Mouse (Mus musculus) heart, adult 2 months (tissue): ENCODE measurements at regions not wholly inside any gene's neighbourhood (a gene's known extent, or its start where the extent isn't known, plus 50 kb on each side); places are given as distances from the start of the nearest gene placed in this dataset.

Experiments
- DNase-seq, 2 experiments: peaks; one replicate each; pipeline ENCODE4 v3.0.0; 2021
- H3K27ac ChIP-seq: fragments of 200-600 bp; 2 replicates; pipeline ENCODE4 v1.8.1; 2022
- H3K27me3 ChIP-seq: fragments of 200-500 bp; 2 replicates; pipeline ENCODE4 v1.6.1; 2012; ENCODE audit warnings: mild to moderate bottlenecking, low read length, inconsistent platforms, mixed read lengths; ENCODE audit not compliant: control insufficient read depth, insufficient read depth
- H3K36me3 ChIP-seq: fragments of 200-500 bp; 2 replicates; pipeline ENCODE4 v1.6.1; 2012; ENCODE audit warnings: low read length, inconsistent platforms; ENCODE audit not compliant: control insufficient read depth, insufficient read depth
- H3K4me1 ChIP-seq: fragments of 200-500 bp; 2 replicates; pipeline ENCODE4 v1.6.1; 2011; ENCODE audit warnings: low read length; ENCODE audit not compliant: control insufficient read depth, insufficient read depth
- H3K4me3 ChIP-seq: fragments of 200-600 bp; 2 replicates; pipeline ENCODE4 v1.8.1; 2022
- H3K79me2 ChIP-seq: fragments of 200-500 bp; replicated peaks from 2 replicates; pipeline ENCODE4 v1.6.1; 2012; ENCODE audit warnings: mild to moderate bottlenecking, inconsistent platforms, low read length, moderate library complexity, mixed read lengths; ENCODE audit not compliant: control insufficient read depth, insufficient read depth
- H3K9ac ChIP-seq: fragments of 200-500 bp; 2 replicates; pipeline ENCODE4 v1.6.1; 2012; ENCODE audit warnings: low read depth, mild to moderate bottlenecking, control low read depth, inconsistent platforms, low read length, mixed read lengths
- CTCF ChIP-seq: fragments of 200-600 bp; IDR thresholded peaks from 2 replicates; pipeline ENCODE4 v1.8.1; 2022; ENCODE audit warnings: antibody characterized with exemption, mild to moderate bottlenecking, moderate library complexity
- EP300 ChIP-seq: fragments of 200-500 bp; IDR thresholded peaks from 2 replicates; pipeline ENCODE4 v1.6.1; 2011; ENCODE audit warnings: low read depth, low read length, control low read depth; ENCODE audit not compliant: insufficient read depth
- POLR2A ChIP-seq: fragments of 200-500 bp; IDR thresholded peaks from 2 replicates; pipeline ENCODE4 v1.6.1; 2011; ENCODE audit warnings: mild to moderate bottlenecking, low read depth, low read length, control low read depth; ENCODE audit not compliant: insufficient read depth
- WGBS: fragments of 180-500 bp; shearing (Covaris S2); methylation state at CpG from one replicate; pipeline ENCODE4 v1.1.7; 2018; 5-methylcytosine and 5-hydroxymethylcytosine counted together
- intact Hi-C: fragments of 180-260 bp; cut with DNase I; formaldehyde crosslinking; loops from one replicate; pipeline ENCODE4 v1.15.1; 2025

DNA sequence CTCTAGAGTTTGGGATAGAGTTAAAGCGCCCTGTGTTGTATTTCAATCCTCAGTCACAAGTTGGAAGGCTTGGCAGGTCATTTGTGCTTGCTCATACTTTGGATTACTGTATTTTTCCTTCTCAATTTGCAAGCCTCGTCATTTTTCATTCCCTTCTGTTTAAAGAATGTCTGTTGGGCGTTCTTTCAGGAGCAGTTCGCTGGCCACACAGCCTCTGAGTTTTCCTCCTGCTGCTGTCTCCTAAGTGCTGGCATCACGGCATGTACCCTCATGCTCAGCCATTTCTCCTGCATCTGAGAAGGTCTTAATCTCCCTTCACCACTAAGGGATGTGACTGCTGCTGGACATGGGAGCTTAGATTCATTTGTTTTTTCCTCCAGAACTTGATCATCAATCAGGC, 146.0 kb upstream of the Lpp start:
- peak in 1 of 2 experiments; percentile 17 for DNase-seq
- H3K36me3 ChIP-seq, result no peaks in the 10 kb centered on the region
- no peak for TF ChIP-seq EP300
- TF ChIP-seq CTCF, result no peak
- H3K27ac ChIP-seq, result 0 out of 2 replicates have a peak overlapping the region, but pooled peaks have one; percentile 33
- H3K9ac ChIP-seq, result no peak overlapping the region
- 60% methylated on average over 5 of the region's 5 CpGs for WGBS
- H3K27me3 ChIP-seq, result no peaks in the 10 kb centered on the region
- H3K79me2 ChIP-seq, result no peaks in the 10 kb centered on the region
- intact Hi-C loops, result no loop called here
- no peaks in the 10 kb centered on the region; the same call in 1 of the 2 replicates for H3K4me1 ChIP-seq
- H3K4me3 ChIP-seq, result no peak overlapping the region

DNA sequence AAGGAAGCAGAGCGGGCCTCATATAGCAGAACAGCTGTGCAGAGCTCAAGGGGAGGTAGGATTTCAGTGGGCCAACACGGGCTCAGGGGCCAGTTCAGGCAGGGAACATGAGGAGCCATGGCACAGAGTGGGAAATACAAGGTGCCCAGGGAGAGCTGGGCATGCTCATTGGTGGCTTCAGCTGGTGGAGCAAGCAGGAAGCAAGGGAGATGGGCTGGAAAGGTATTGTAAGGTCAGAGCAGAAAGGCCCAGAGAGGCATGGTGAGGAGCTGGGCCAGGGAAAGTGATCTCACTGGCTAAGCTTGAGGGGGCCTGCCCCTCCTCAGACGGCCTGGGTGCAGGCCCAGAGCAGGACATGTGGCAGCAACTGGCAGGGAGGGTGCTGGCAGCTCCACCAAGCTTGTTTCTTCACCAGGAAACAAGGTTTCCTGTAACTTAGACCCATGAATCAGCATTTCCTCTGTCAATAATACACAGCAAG, 155.2 kb upstream of the Lpp start:
- peak; percentile 69 to 89 for DNase-seq
- no peaks in the 10 kb centered on the region for H3K27me3 ChIP-seq
- 41% methylated on average over 3 of the region's 3 CpGs for WGBS
- H3K36me3 ChIP-seq, result peaks cover 4% of the 10 kb centered on the region; the same call in 1 of the 2 replicates
- H3K4me3 ChIP-seq, result no peak overlapping the region
- intact Hi-C loops, result loop anchor here (2.0 to 5.0 kb wide), 2 partner anchors 46 to 249 kb away; partner anchors contain the start of genes Bcl6 and Gm37419
- peak overlapping the region; percentile 85 for H3K27ac ChIP-seq
- no peak for TF ChIP-seq CTCF
- peak; percentile 85 for TF ChIP-seq EP300
- H3K9ac ChIP-seq, result peak overlapping the region; percentile 21; the same call in 1 of the 2 replicates
- H3K79me2 ChIP-seq, result no peaks in the 10 kb centered on the region
- H3K4me1 ChIP-seq, result peaks cover 7% of the 10 kb centered on the region

DNA sequence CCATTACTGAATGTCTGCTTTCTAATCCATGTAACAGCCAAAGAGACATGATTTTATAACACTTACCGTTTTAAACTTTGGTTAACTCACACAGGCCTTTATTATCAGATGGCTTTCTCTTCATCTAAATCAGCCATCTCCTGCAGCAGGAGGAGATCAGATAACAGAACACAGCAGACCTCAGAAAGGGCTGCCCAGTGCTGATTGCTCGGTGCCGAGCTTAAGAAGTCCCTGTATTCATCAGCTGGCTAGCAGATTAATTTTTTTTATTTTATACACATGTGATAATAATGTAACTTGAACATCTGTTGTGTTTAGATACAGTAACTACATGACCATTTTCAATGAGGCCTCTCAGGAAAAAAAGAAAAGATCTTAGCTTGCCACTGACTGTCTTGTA, 155.9 kb upstream of the Lpp start:
- WGBS, result 81% methylated on average over 3 of the region's 3 CpGs
- TF ChIP-seq POLR2A, result no peak
- TF ChIP-seq CTCF, result no peak
- TF ChIP-seq EP300, result no peak
- intact Hi-C loops, result loop anchor here (5.0 kb wide), 1 partner anchor 45 kb away; no protein-coding TSS in a partner anchor
- Histone ChIP-seq H3K27me3 (no peaks in the 10 kb centered on the region), H3K4me3 (no peak overlapping the region), H3K9ac (no peak overlapping the region), H3K4me1 (peaks cover 7% of the 10 kb centered on the region), H3K27ac (peak overlapping the region; percentile 85), H3K36me3 (peaks cover 4% of the 10 kb centered on the region; the same call in 1 of the 2 replicates), H3K79me2 (no peaks in the 10 kb centered on the region)
- DNase-seq, result no peak

DNA sequence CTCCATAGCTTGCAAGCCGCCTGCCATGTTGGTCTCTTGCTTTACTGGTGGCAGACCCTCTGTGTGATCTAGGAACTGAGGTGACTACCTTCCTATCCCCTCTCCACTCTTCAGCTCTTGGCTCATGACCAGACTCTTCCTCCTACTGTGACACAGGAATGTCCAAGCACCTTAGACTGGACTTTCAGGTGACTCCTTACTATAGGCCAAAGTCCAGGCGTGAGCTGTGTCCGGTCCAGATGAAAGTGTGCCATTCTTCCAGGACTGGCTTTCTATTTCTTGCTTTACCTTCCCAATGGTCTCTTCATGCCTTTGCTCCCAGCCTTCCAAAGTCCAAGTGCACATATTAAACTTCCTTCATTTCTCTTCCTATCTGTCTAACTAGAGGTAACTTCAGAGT, 156.3 kb upstream of the Lpp start:
- 99% methylated on average over 3 of the region's 3 CpGs for WGBS
- no peaks in the 10 kb centered on the region for H3K79me2 ChIP-seq
- no peaks in the 10 kb centered on the region for H3K27me3 ChIP-seq
- no peak for DNase-seq
- no peak overlapping the region for H3K4me3 ChIP-seq
- peaks cover 7% of the 10 kb centered on the region for H3K4me1 ChIP-seq
- H3K9ac ChIP-seq, result no peak overlapping the region
- TF ChIP-seq POLR2A, result no peak
- no peak for TF ChIP-seq EP300
- TF ChIP-seq CTCF, result no peak
- H3K36me3 ChIP-seq, result peaks cover 4% of the 10 kb centered on the region; the same call in 1 of the 2 replicates
- intact Hi-C loops, result loop anchor here (5.0 kb wide), 1 partner anchor 45 kb away; no protein-coding TSS in a partner anchor
- no peak overlapping the region; the same call in 1 of the 2 replicates for H3K27ac ChIP-seq

DNA sequence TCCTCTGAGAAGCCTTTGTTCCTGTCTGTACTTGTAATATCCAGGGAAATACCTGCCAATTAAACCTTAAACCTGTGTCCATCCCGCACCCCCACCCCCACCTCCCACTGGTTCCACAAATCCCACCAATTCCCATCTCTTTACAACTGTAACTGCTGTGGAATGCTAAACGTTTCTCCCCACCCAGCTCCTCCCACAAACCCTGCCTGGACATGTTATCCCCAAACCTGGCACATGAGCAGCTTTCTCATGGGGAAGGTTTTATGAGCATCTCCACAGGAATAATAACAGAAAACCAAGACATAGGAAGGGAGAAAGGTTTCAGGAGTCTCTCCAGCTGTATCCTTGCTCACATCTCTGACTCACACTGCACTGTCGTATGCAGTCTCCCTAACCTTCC, 156.8 kb upstream of the Lpp start:
- peaks cover 4% of the 10 kb centered on the region; the same call in 1 of the 2 replicates for H3K36me3 ChIP-seq
- DNase-seq, result no peak
- H3K27me3 ChIP-seq, result no peaks in the 10 kb centered on the region
- peaks cover 7% of the 10 kb centered on the region for H3K4me1 ChIP-seq
- no peak overlapping the region for H3K9ac ChIP-seq
- no peaks in the 10 kb centered on the region for H3K79me2 ChIP-seq
- intact Hi-C loops, result loop anchor here (5.0 kb wide), 1 partner anchor 44 kb away; no protein-coding TSS in a partner anchor
- no peak for TF ChIP-seq EP300
- no peak for TF ChIP-seq CTCF
- TF ChIP-seq POLR2A, result no peak
- 76% methylated on average over 3 of the region's 3 CpGs for WGBS
- H3K4me3 ChIP-seq, result no peak overlapping the region
- no peak overlapping the region for H3K27ac ChIP-seq

DNA sequence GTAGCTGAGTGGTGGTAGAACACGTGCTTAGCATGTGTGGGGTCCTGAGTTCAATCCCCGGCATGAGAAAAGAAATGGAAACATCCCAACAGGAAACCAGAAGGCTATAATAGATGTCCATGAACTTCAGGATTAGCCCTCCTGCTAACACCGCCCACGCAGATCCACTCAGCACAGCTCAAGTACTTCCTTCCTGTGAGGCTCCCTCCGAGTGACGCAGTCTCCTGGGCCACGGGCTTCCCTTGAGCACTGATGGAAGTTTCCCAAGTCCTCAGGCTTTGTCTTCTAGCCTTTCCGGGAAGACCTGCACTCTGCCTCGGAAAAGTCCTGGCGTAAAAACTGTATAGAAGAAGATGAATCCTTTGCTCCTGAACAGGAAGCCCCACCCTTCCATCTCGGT, 158.5 kb upstream of the Lpp start:
- WGBS, result 36% methylated on average over 11 of the region's 11 CpGs
- intact Hi-C loops, result loop anchor here (5.0 kb wide), 1 partner anchor 42 kb away; no protein-coding TSS in a partner anchor

More for the DNA sequence above, 158.5 kb upstream of the Lpp start:
- DNase-seq, result no peak
- H3K36me3 ChIP-seq, result peaks cover 4% of the 10 kb centered on the region; the same call in 1 of the 2 replicates
- H3K79me2 ChIP-seq, result no peaks in the 10 kb centered on the region
- H3K4me3 ChIP-seq, result no peak overlapping the region
- no peak overlapping the region for H3K9ac ChIP-seq
- H3K27ac ChIP-seq, result no peak overlapping the region
- peaks cover 7% of the 10 kb centered on the region for H3K4me1 ChIP-seq
- no peak for TF ChIP-seq EP300
- TF ChIP-seq POLR2A, result no peak
- no peak for TF ChIP-seq CTCF
- H3K27me3 ChIP-seq, result no peaks in the 10 kb centered on the region
